8 mouse cellular contexts compared by ENCODE assay signal in genomic region chr15:79741921-79742705, GRCm38 (mm10). TPM values are rescaled to one million over a fixed set of nuclear protein-coding genes. Genes with fewer than 3 reads are reported as not detected.
DNase-seq lines count a peak whose midpoint lies in the region; ATAC-seq and TF ChIP-seq lines count a peak whose summit lies in the region.

TSS of gene Sun2 (minus strand) at chr15:79742536.

- no peaks in the 10 kb centered on the region for H3K27me3 ChIP-seq in MEL (ENCODE audit: control insufficient read depth in 1 of 2, insufficient read depth in 2 of 2, low read length in 2 of 2)
- no peaks in the 10 kb centered on the region for H3K27me3 ChIP-seq in cerebellum, adult 2 months (ENCODE audit: control insufficient read depth, insufficient read depth, low read length)
- H3K27me3 ChIP-seq in lung, postnatal 0 days (replicated peaks; ENCODE audit: insufficient read depth, low read length): no peaks in the 10 kb centered on the region

- TF ChIP-seq EP300 in MEL (IDR thresholded peaks at IDR 0.05; ENCODE audit: low read depth in 1 of 2, low read length in 2 of 2): 0 out of 4 replicates have a peak, but pooled peaks of 1 of the 2 experiments have one; percentile 11
- no peak for TF ChIP-seq EP300 in lung, postnatal 0 days (IDR thresholded peaks at IDR 0.05)

- TF ChIP-seq POLR2A in MEL (IDR thresholded peaks at IDR 0.05; ENCODE audit: control insufficient read depth in 1 of 2, insufficient read depth in 1 of 2, low read depth in 1 of 2, low read length in 2 of 2, poor library complexity in 1 of 2): no peak; a peak in 1 of 4 replicates
- TF ChIP-seq POLR2A in cerebellum, adult 2 months (IDR thresholded peaks at IDR 0.05; ENCODE audit: borderline replicate concordance, insufficient read depth, low read length): peak; percentile 62

- peak within 1 kb of the TSS; percentile 65 to 82 for H3K4me3 ChIP-seq in MEL (ENCODE audit: control insufficient read depth in 1 of 2, insufficient read depth in 1 of 2, low read depth in 2 of 2, low read length in 2 of 2)
- peak within 1 kb of the TSS; percentile 97 for H3K4me3 ChIP-seq in cerebellum, adult 2 months (replicated peaks; ENCODE audit: insufficient read depth, low read depth, low read length)
- H3K4me3 ChIP-seq in lung, postnatal 0 days (ENCODE audit: low read depth, low read length): peak within 1 kb of the TSS; percentile 99

- peak; percentile 88 for DNase-seq in MEL (ENCODE audit: low read depth, low spot score)
- peak; percentile 95 to 96 for DNase-seq in cerebellum, adult 2 months
- DNase-seq in forelimb bud, embryonic 11.5 days (ENCODE audit: low read depth, low spot score): peak; percentile 81
- peak; percentile 94 for DNase-seq in layer of hippocampus, adult 9-11 months
- peak; percentile 93 for DNase-seq in lung, postnatal 0 days (ENCODE audit: low spot score)
- DNase-seq in ovary, postnatal 14 days (ENCODE audit: low spot score): peak; percentile 81
- DNase-seq in thymus, postnatal 14 days: peak; percentile 97

- TF ChIP-seq RAD21 in MEL (IDR thresholded peaks at IDR 0.05; ENCODE audit: low read depth, low read length): no peak

- no peak for TF ChIP-seq CTCF in MEL (IDR thresholded peaks at IDR 0.05 in 2 of 3, conservative IDR thresholded peaks at IDR 0.05 in 1 of 3; ENCODE audit: control insufficient read depth in 1 of 3, insufficient read depth in 1 of 3, low read depth in 2 of 3, low read length in 3 of 3, poor library complexity in 1 of 3, severe bottlenecking in 1 of 3)
- no peak for TF ChIP-seq CTCF in cerebellum, adult 2 months (IDR thresholded peaks at IDR 0.05; ENCODE audit: borderline replicate concordance, insufficient read depth, low read depth, low read length)
- TF ChIP-seq CTCF in lung, postnatal 0 days (IDR thresholded peaks at IDR 0.05): peak; percentile 28

- H3K27ac ChIP-seq in MEL (ENCODE audit: control insufficient read depth, low read depth, low read length): no peak within 1 kb of the TSS
- peak within 1 kb of the TSS; percentile 81 for H3K27ac ChIP-seq in cerebellum, adult 2 months (ENCODE audit: insufficient read depth, low read length)
- H3K27ac ChIP-seq in lung, postnatal 0 days (ENCODE audit: low read length): peak within 1 kb of the TSS; percentile 95

- H3K4me2 ChIP-seq in lung, postnatal 0 days (replicated peaks; ENCODE audit: low read depth, low read length): peak within 1 kb of the TSS; percentile 94

- no peaks in the 10 kb centered on the region for H3K9me3 ChIP-seq in MEL (replicated peaks; ENCODE audit: insufficient read depth, low read length)
- H3K9me3 ChIP-seq in lung, postnatal 0 days (ENCODE audit: low read length): no peaks in the 10 kb centered on the region

- H3K4me1 ChIP-seq in MEL (ENCODE audit: control insufficient read depth in 1 of 2, insufficient read depth in 2 of 2, low read length in 2 of 2): peaks cover 0 to 16% of the 10 kb centered on the region in 2 experiments; a peak in 2 of 4 replicates
- peaks cover 26% of the 10 kb centered on the region for H3K4me1 ChIP-seq in cerebellum, adult 2 months (ENCODE audit: control insufficient read depth, insufficient read depth, low read length)
- H3K4me1 ChIP-seq in lung, postnatal 0 days (ENCODE audit: insufficient read depth, low read depth, low read length): peaks cover 14% of the 10 kb centered on the region; the same call in 1 of the 2 replicates

- ATAC-seq in hematopoietic stem cell, adult 5-6 weeks (replicated peaks in 1 of 2; ENCODE audit: insufficient read depth in 1 of 2, low FRiP score in 2 of 2, low TSS enrichment in 1 of 2, low read depth in 1 of 2, poor library complexity in 2 of 2, severe bottlenecking in 2 of 2): peak; percentile 52 to 54
- peak; percentile 96 for ATAC-seq in lung, postnatal 0 days

- H3K36me3 ChIP-seq in MEL (ENCODE audit: control insufficient read depth in 1 of 2, insufficient read depth in 2 of 2, low read length in 2 of 2): peaks cover 0 to 11% of the 10 kb centered on the region in 2 experiments; a peak in 2 of 4 replicates
- peaks cover 9% of the 10 kb centered on the region; the same call in 1 of the 2 replicates for H3K36me3 ChIP-seq in lung, postnatal 0 days (ENCODE audit: insufficient read depth, low read length)

- H3K9ac ChIP-seq in MEL (ENCODE audit: control insufficient read depth, low read depth, low read length, poor library complexity, severe bottlenecking): peak within 1 kb of the TSS; percentile 74
- H3K9ac ChIP-seq in lung, postnatal 0 days (replicated peaks; ENCODE audit: low read depth): peak within 1 kb of the TSS; percentile 92

- no peaks in the 10 kb centered on the region; the same call in 1 of the 2 replicates for H3K79me2 ChIP-seq in MEL (ENCODE audit: control insufficient read depth, insufficient read depth, low read length, poor library complexity)

- WGBS in cerebellum, adult 2 months: 1% methylated on average over 93 of the region's 93 CpGs
- WGBS in lung, postnatal 0 days: under 1% methylated on average over 45 of the region's 93 CpGs

TF ChIP-seq in MEL, 35 proteins besides CTCF, POLR2A, EP300 and RAD21:
- TF ChIP-seq ETS1 (IDR thresholded peaks at IDR 0.05; ENCODE audit: low read depth, low read length): no peak
- peak; percentile 31; the same call in 1 of the 2 replicates for TF ChIP-seq NRF1 (IDR thresholded peaks at IDR 0.05; ENCODE audit: insufficient read depth, low read depth, low read length, poor library complexity, severe bottlenecking)
- no peak for TF ChIP-seq GATA1 (IDR thresholded peaks at IDR 0.05; ENCODE audit: low read depth, low read length)
- TF ChIP-seq ZKSCAN1 (IDR thresholded peaks at IDR 0.05; ENCODE audit: low read depth, low read length): no peak
- TF ChIP-seq NELFE (IDR thresholded peaks at IDR 0.05; ENCODE audit: low read depth, low read length): peak; percentile 44; the same call in 1 of the 2 replicates
- TF ChIP-seq MAX (IDR thresholded peaks at IDR 0.05; ENCODE audit: low read length): peak; percentile 47; the same call in 1 of the 2 replicates
- TF ChIP-seq SIN3A (IDR thresholded peaks at IDR 0.05; ENCODE audit: low read length): peak; percentile 60
- TF ChIP-seq POLR2AphosphoS2 (IDR thresholded peaks at IDR 0.05; ENCODE audit: low read length): no peak
- peak; percentile 72 for TF ChIP-seq MXI1 (IDR thresholded peaks at IDR 0.05; ENCODE audit: low read depth, low read length)
- TF ChIP-seq E2F4 (IDR thresholded peaks at IDR 0.05; ENCODE audit: borderline replicate concordance, low read depth, low read length): no peak

RNA-seq across cellular contexts. Expression of gene Sun2, which starts in this region (rescaled TPM):
- total RNA-seq in MEL (2012; rRNA removed): 4.3 and 5.2 TPM in 2 replicates
- 10 to 100 TPM in 1 of 2 experiments, not detected in 1; 10.6 TPM for polyA plus RNA-seq in MEL (2012; ENCODE audit: insufficient read depth in 1 of 2, insufficient read length in 2 of 2, low read depth in 1 of 2, low replicate concordance in 2 of 2, missing spikeins in 1 of 2)
- 42.7 and 45.2 TPM in 2 replicates for polyA plus RNA-seq in cerebellum, adult 2 months (2012; rRNA removed)
- 110 and 149 TPM in 2 replicates for total RNA-seq in hematopoietic stem cell, adult 5-6 weeks (2017)
- 4.5 and 5.1 TPM in 2 replicates for polyA plus RNA-seq in lung, postnatal 0 days (2015; fragmentation: Nextera tagmentation; extraction: Ambion mirVana)

Comparison
In these comparisons a context has a peak if more than half of its experiments do, and no peak if none do; other contexts are left out.
1. RNA of gene Sun2 (total RNA-seq): 110 to 149 TPM in hematopoietic stem cell, adult 5-6 weeks; 4.3 to 5.2 TPM in MEL; every median in the first group is over 10 times any median in the second.
2. Peak in every context shown above with its lines, with median percentiles within 50 percentile points of each other: DNase-seq and H3K4me3 ChIP-seq.